Mouse (Mus musculus) heart, postnatal 0 days (tissue): ENCODE results near the gene Rbm5. TPM values are rescaled to one million over a fixed set of nuclear protein-coding genes. Genes with fewer than 3 reads are reported as not detected.

ENCODE experiments used
- ATAC-seq: fragments of 200-750 bp; cut with Nextera tagmentation; 2 replicates; pipeline ENCODE4 v1.8.0; 2017; ENCODE audit warnings: low read depth, moderate number of reproducible peaks, moderate library complexity; ENCODE audit not compliant: insufficient read depth
- DNase-seq: peaks from one replicate; pipeline ENCODE4 v3.0.0-alpha.2; 2016; ENCODE audit warnings: low spot score
- H3K27ac ChIP-seq: fragments of 300-500 bp; sonication (generic); 2 replicates; pipeline ENCODE4 v1.5.1; 2014; ENCODE audit warnings: low read depth, mild to moderate bottlenecking
- H3K27me3 ChIP-seq: fragments of 300-500 bp; sonication (generic); 2 replicates; pipeline ENCODE4 v1.6.1; 2014; ENCODE audit warnings: low read length, mixed read lengths; ENCODE audit not compliant: control insufficient read depth, insufficient read depth
- H3K36me3 ChIP-seq: fragments of 300-500 bp; sonication (generic); replicated peaks from 2 replicates; pipeline ENCODE4 v1.6.1; 2014; ENCODE audit warnings: low read length, mixed read lengths; ENCODE audit not compliant: control insufficient read depth, insufficient read depth
- H3K4me1 ChIP-seq: fragments of 300-500 bp; sonication (generic); 2 replicates; pipeline ENCODE4 v1.6.1; 2014; ENCODE audit warnings: antibody characterized with exemption; ENCODE audit not compliant: control insufficient read depth, insufficient read depth
- H3K4me2 ChIP-seq: fragments of 300-500 bp; sonication (generic); 2 replicates; pipeline ENCODE4 v1.6.1; 2014; ENCODE audit warnings: low read depth, mild to moderate bottlenecking, low read length, moderate library complexity
- H3K4me3 ChIP-seq: fragments of 300-500 bp; sonication (generic); 2 replicates; pipeline ENCODE4 v1.5.1; 2014; ENCODE audit warnings: low read depth, low read length
- H3K9ac ChIP-seq: fragments of 300-500 bp; sonication (generic); replicated peaks from 2 replicates; pipeline ENCODE4 v1.6.1; 2014; ENCODE audit warnings: low read depth, low read length, mixed read lengths
- H3K9me3 ChIP-seq: fragments of 300-500 bp; sonication (generic); replicated peaks from 2 replicates; pipeline ENCODE4 v1.6.1; 2016; ENCODE audit warnings: low read length; ENCODE audit not compliant: control insufficient read depth
- CTCF ChIP-seq: IDR thresholded peaks from 2 replicates; pipeline ENCODE4 v1.5.1; 2016; ENCODE audit warnings: antibody characterized with exemption, control low read depth, low read depth
- EP300 ChIP-seq: IDR thresholded peaks from 2 replicates; pipeline ENCODE4 v1.6.1; 2016; ENCODE audit warnings: antibody characterized with exemption, low read depth
- WGBS: fragments of 180-500 bp; shearing (Covaris S2); extraction: QIAGEN DNeasy Blood & Tissue Kit; methylation state at CpG from one replicate; pipeline ENCODE4 v1.1.7; 2014; 5-methylcytosine and 5-hydroxymethylcytosine counted together
- polyA plus RNA-seq: library from polyadenylated mRNA; unstranded; fragments of >200 nt; fragmentation: Nextera tagmentation; extraction: Ambion mirVana; gene quantifications from 2 replicates; pipeline ENCODE4 v1.2.1, GENCODE M21; 2015
- total RNA-seq: library from RNA; depleted of rRNA; stranded (reverse); fragments of >200 nt; gene quantifications from 2 replicates; pipeline ENCODE4 v1.2.3, GENCODE M21; 2014; ENCODE audit warnings: low replicate concordance; rRNA removed

The Rbm5 gene
- total RNA-seq (53.5 and 90.6 TPM in 2 replicates), polyA plus RNA-seq (81.7 and 88.9 TPM in 2 replicates)

GRCm38 (mm10) chr9:107770374-107771290, at the start of gene Rbm5:
Gene Rbm5, minus strand, starts transcription at chr9:107770996.
- peak within 1 kb of the TSS; percentile 85 for H3K4me2 ChIP-seq
- peaks cover 64% of the 10 kb centered on the region for H3K36me3 ChIP-seq
- under 1% methylated on average over 60 of the region's 60 CpGs for WGBS
- DNase-seq = peak; percentile 97
- ATAC-seq = peak; percentile 100
- H3K4me3 ChIP-seq = peak within 1 kb of the TSS; percentile 99
- no peaks in the 10 kb centered on the region for H3K9me3 ChIP-seq
- H3K9ac ChIP-seq = peak within 1 kb of the TSS; percentile 100
- peak within 1 kb of the TSS; percentile 98 for H3K27ac ChIP-seq
- no peak for TF ChIP-seq CTCF
- TF ChIP-seq EP300 = no peak
- H3K27me3 ChIP-seq = no peaks in the 10 kb centered on the region
- peaks cover 11% of the 10 kb centered on the region; the same call in 1 of the 2 replicates for H3K4me1 ChIP-seq

- no peak overlapping the region for H3K4me3 ChIP-seq
- ATAC-seq (no peak), DNase-seq (no peak)
- no peaks in the 10 kb centered on the region for H3K27me3 ChIP-seq
- no peak overlapping the region for H3K4me2 ChIP-seq
- H3K36me3 ChIP-seq = peaks cover 20% of the 10 kb centered on the region
- H3K9me3 ChIP-seq = no peaks in the 10 kb centered on the region
- H3K4me1 ChIP-seq = no peaks in the 10 kb centered on the region
- no peak overlapping the region for H3K27ac ChIP-seq
- TF ChIP-seq EP300 (no peak), CTCF (no peak)
- 89% methylated on average over 1 of the region's 1 CpGs for WGBS
- H3K9ac ChIP-seq = no peak overlapping the region
Measured at GRCm38 (mm10) chr9:107812132-107812531, 41.3 kb upstream of the Rbm5 start.

- H3K9ac ChIP-seq = no peak overlapping the region
Measured at GRCm38 (mm10) chr9:107810985-107811384, 40.2 kb upstream of the Rbm5 start.

GRCm38 (mm10) chr9:107791714-107792113, 20.9 kb upstream of the Rbm5 start:
- TF ChIP-seq CTCF (no peak), EP300 (no peak)
- Histone ChIP-seq H3K9me3 (no peaks in the 10 kb centered on the region), H3K4me1 (no peaks in the 10 kb centered on the region), H3K27ac (no peak overlapping the region), H3K4me2 (no peak overlapping the region), H3K27me3 (no peaks in the 10 kb centered on the region), H3K36me3 (peaks cover 68% of the 10 kb centered on the region), H3K4me3 (no peak overlapping the region), H3K9ac (no peak overlapping the region)
- DNase-seq (no peak), ATAC-seq (no peak)
- 36% methylated on average over 6 of the region's 6 CpGs for WGBS

More at GRCm38 (mm10) chr9:107810985-107811384, 40.2 kb upstream of the Rbm5 start:
- TF ChIP-seq CTCF (no peak), EP300 (no peak)
- Histone ChIP-seq H3K4me3 (no peak overlapping the region), H3K27me3 (no peaks in the 10 kb centered on the region), H3K4me2 (no peak overlapping the region), H3K4me1 (no peaks in the 10 kb centered on the region), H3K27ac (no peak overlapping the region), H3K36me3 (peaks cover 12% of the 10 kb centered on the region), H3K9me3 (no peaks in the 10 kb centered on the region)
- ATAC-seq (no peak), DNase-seq (no peak)
- 90% methylated on average over 2 of the region's 2 CpGs for WGBS

- no peaks in the 10 kb centered on the region for H3K27me3 ChIP-seq
- no peaks in the 10 kb centered on the region for H3K9me3 ChIP-seq
- H3K4me2 ChIP-seq = no peak overlapping the region
- no peak overlapping the region for H3K4me3 ChIP-seq
- DNase-seq (no peak), ATAC-seq (no peak)
- TF ChIP-seq EP300 (no peak), CTCF (no peak)
- H3K9ac ChIP-seq = no peak overlapping the region
- 89% methylated on average over 11 of the region's 11 CpGs for WGBS
- no peaks in the 10 kb centered on the region for H3K4me1 ChIP-seq
- no peak overlapping the region for H3K27ac ChIP-seq
- H3K36me3 ChIP-seq = peaks cover 85% of the 10 kb centered on the region
Measured at GRCm38 (mm10) chr9:107782536-107783203, 11.9 kb upstream of the Rbm5 start.
